Mouse (Mus musculus): ENCODE measurements around the gene Thrb. TPM values are rescaled to one million over a fixed set of nuclear protein-coding genes. Genes with fewer than 3 reads are reported as not detected.

The Thrb gene
- polyA plus RNA-seq, 1 experiment, result 0.01 TPM

DNA sequence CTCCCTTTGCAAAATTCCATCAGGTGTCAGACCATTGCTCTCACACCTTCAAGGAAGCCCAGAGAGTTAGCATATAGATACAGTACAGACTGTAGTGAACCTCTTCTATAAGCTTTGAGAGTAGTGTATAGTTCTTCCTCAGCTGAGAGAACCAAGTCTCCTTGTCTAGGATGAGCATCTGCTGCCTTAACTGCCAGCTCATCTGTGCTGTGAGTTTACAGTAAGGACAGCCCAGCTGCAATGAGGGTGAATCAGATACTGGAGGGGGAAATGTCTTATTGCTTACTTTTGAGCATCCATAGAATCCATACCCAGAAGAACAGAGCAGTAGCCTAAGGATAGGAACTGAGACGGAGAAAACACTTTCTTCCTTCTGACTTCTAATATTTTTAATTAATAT is 367.8 kb downstream of the Thrb start:
- TF ChIP-seq GATA1 (IDR thresholded peaks at IDR 0.05; ENCODE audit: low read length) (no peak), TAL1 (IDR thresholded peaks at IDR 0.05; ENCODE audit: low read length) (no peak)
- Histone ChIP-seq H3K4me1 (ENCODE audit: control insufficient read depth) (no peaks in the 10 kb centered on the region), H3K9me3 (ENCODE audit: control insufficient read depth, low read length) (no peaks in the 10 kb centered on the region), H3K36me3 (ENCODE audit: control insufficient read depth) (no peaks in the 10 kb centered on the region; the same call in 1 of the 2 replicates), H3K27me3 (ENCODE audit: control insufficient read depth) (no peaks in the 10 kb centered on the region), H3K4me3 (replicated peaks) (no peak overlapping the region)

GRCm38 (mm10) chr14:18029181-18029932 is 369.3 kb downstream of the Thrb start:
- TF ChIP-seq TAL1 (IDR thresholded peaks at IDR 0.05; ENCODE audit: low read length) (no peak), GATA1 (IDR thresholded peaks at IDR 0.05; ENCODE audit: low read length) (no peak)
- Histone ChIP-seq H3K36me3 (ENCODE audit: control insufficient read depth) (no peaks in the 10 kb centered on the region; the same call in 1 of the 2 replicates), H3K27me3 (ENCODE audit: control insufficient read depth) (no peaks in the 10 kb centered on the region), H3K4me3 (replicated peaks) (no peak overlapping the region), H3K9me3 (ENCODE audit: control insufficient read depth, low read length) (no peaks in the 10 kb centered on the region), H3K4me1 (ENCODE audit: control insufficient read depth) (no peaks in the 10 kb centered on the region)

GRCm38 (mm10) chr14:18031941-18032340 is 371.9 kb downstream of the Thrb start:
- TF ChIP-seq TAL1 (IDR thresholded peaks at IDR 0.05; ENCODE audit: low read length) (no peak), GATA1 (IDR thresholded peaks at IDR 0.05; ENCODE audit: low read length) (no peak)
- no peaks in the 10 kb centered on the region for H3K27me3 ChIP-seq (ENCODE audit: control insufficient read depth)
- no peaks in the 10 kb centered on the region; the same call in 1 of the 2 replicates for H3K36me3 ChIP-seq (ENCODE audit: control insufficient read depth)
- no peaks in the 10 kb centered on the region for H3K4me1 ChIP-seq (ENCODE audit: control insufficient read depth)
- no peak overlapping the region for H3K4me3 ChIP-seq (replicated peaks)
- H3K9me3 ChIP-seq (ENCODE audit: control insufficient read depth, low read length), result no peaks in the 10 kb centered on the region

DNA sequence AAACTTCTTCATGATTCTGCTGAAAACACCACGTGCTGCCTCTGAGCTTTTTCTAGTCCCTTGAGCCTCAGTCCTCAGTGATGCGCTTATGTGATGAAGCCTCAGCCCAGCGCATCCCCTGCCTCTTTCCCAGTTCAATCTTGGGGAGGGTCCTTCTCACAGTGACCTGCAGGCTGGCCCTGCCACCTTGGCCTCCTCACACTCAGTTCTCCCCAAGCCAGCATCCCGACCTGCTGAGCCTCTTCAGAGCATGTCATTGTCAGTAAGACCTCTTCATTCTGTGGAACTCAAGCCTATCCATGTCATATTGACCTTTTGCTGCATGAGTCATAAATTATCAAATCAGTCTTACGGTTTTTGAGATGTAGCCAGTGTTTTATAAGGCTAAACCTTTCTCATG is 376.5 kb downstream of the Thrb start:
- H3K36me3 ChIP-seq (ENCODE audit: control insufficient read depth), result no peaks in the 10 kb centered on the region; the same call in 1 of the 2 replicates

GRCm38 (mm10) chr14:18062082-18062772 is 402.2 kb downstream of the Thrb start:
- Histone ChIP-seq H3K9me3 (ENCODE audit: control insufficient read depth, low read length) (no peaks in the 10 kb centered on the region), H3K36me3 (ENCODE audit: control insufficient read depth) (no peaks in the 10 kb centered on the region), H3K4me1 (ENCODE audit: control insufficient read depth) (no peaks in the 10 kb centered on the region), H3K4me3 (replicated peaks) (no peak overlapping the region), H3K27me3 (ENCODE audit: control insufficient read depth) (no peaks in the 10 kb centered on the region)
- TF ChIP-seq GATA1 (IDR thresholded peaks at IDR 0.05; ENCODE audit: low read length) (no peak), TAL1 (IDR thresholded peaks at IDR 0.05; ENCODE audit: low read length) (no peak)

More for the DNA sequence above, 376.5 kb downstream of the Thrb start:
- TF ChIP-seq TAL1 (IDR thresholded peaks at IDR 0.05; ENCODE audit: low read length) (no peak), GATA1 (IDR thresholded peaks at IDR 0.05; ENCODE audit: low read length) (no peak)
- Histone ChIP-seq H3K4me3 (replicated peaks) (no peak overlapping the region), H3K4me1 (ENCODE audit: control insufficient read depth) (no peaks in the 10 kb centered on the region), H3K27me3 (ENCODE audit: control insufficient read depth) (no peaks in the 10 kb centered on the region), H3K9me3 (ENCODE audit: control insufficient read depth, low read length) (no peaks in the 10 kb centered on the region)
